ENCODE assay signal across 8 mouse cellular contexts in the genomic region with DNA sequence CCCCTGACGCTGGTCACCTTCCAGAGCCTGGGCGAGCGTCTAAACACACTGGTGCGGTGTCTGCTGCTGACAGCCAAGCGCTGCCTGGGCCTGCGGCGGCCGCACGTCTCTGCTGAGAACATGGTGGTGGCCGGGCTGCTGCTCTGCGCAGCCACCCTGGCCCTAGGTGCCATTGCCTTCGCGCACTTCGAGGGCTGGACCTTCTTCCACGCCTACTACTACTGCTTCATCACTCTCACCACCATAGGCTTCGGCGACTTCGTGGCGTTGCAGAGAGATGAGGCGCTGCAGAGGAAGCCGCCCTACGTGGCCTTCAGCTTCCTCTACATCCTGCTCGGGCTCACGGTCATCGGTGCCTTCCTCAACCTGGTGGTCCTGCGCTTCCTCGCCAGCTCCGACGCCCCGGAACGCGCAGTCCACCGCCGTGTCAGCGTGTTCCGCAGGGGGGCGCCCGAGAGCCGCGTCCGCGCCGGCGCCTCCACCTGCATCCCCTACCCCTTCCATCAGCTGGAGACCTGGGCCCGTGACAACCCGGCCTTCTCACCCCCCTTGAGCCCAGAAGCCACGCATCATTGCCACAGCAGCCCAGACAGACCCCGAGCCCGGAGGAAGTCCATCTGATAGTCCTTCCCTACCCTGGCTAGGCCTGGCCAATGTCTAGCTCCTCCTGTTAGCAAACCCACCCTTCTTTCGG. TPM values are rescaled to one million over a fixed set of nuclear protein-coding genes. Genes with fewer than 3 reads are reported as not detected.
DNase-seq lines count a peak whose midpoint lies in the region; ATAC-seq and TF ChIP-seq lines count a peak whose summit lies in the region.

No protein-coding gene starts in this region.

- H3K27ac ChIP-seq in forebrain, embryonic 16.5 days (ENCODE audit: low read length) = no peak overlapping the region
- no peak overlapping the region for H3K27ac ChIP-seq in intestine, embryonic 16.5 days (ENCODE audit: low read length)
- H3K27ac ChIP-seq in lung, postnatal 0 days (ENCODE audit: low read length) = no peak overlapping the region

- H3K4me3 ChIP-seq in C2C12 (ENCODE audit: insufficient read depth, poor library complexity, severe bottlenecking) = no peak overlapping the region
- H3K4me3 ChIP-seq in forebrain, embryonic 16.5 days (replicated peaks; ENCODE audit: low read length) = 0 out of 2 replicates have a peak overlapping the region, but pooled peaks have one; percentile 7
- H3K4me3 ChIP-seq in intestine, embryonic 16.5 days (ENCODE audit: low read length) = no peak overlapping the region
- H3K4me3 ChIP-seq in lung, postnatal 0 days (ENCODE audit: low read depth, low read length) = no peak overlapping the region

- no peaks in the 10 kb centered on the region for H3K79me2 ChIP-seq in C2C12 (ENCODE audit: control insufficient read depth, insufficient read depth)

- no peaks in the 10 kb centered on the region for H3K9me3 ChIP-seq in forebrain, embryonic 16.5 days (ENCODE audit: control insufficient read depth, low read length)
- no peaks in the 10 kb centered on the region for H3K9me3 ChIP-seq in intestine, embryonic 16.5 days (ENCODE audit: control insufficient read depth, low read length)
- no peaks in the 10 kb centered on the region for H3K9me3 ChIP-seq in lung, postnatal 0 days (ENCODE audit: low read length)

- H3K36me3 ChIP-seq in C2C12 (ENCODE audit: control insufficient read depth, insufficient read depth) = no peaks in the 10 kb centered on the region
- H3K36me3 ChIP-seq in forebrain, embryonic 16.5 days (ENCODE audit: control insufficient read depth, insufficient read depth) = no peaks in the 10 kb centered on the region
- no peaks in the 10 kb centered on the region for H3K36me3 ChIP-seq in intestine, embryonic 16.5 days (ENCODE audit: control insufficient read depth, insufficient read depth, low read length)
- H3K36me3 ChIP-seq in lung, postnatal 0 days (ENCODE audit: insufficient read depth, low read length) = no peaks in the 10 kb centered on the region

- DNase-seq in CD4-positive, CD25-positive, alpha-beta regulatory T cell, adult 2 months (ENCODE audit: low read depth, low spot score) = peak; percentile 27
- DNase-seq in cerebellum, adult 8-10 months = peak; percentile 73
- DNase-seq in lung, postnatal 0 days (ENCODE audit: low spot score) = no peak
- DNase-seq in right cerebral cortex, postnatal 25 days = peak; percentile 67

- H3K4me1 ChIP-seq in forebrain, embryonic 16.5 days (replicated peaks; ENCODE audit: control insufficient read depth, insufficient read depth, low read length) = peaks cover 7% of the 10 kb centered on the region; the same call in 1 of the 2 replicates
- H3K4me1 ChIP-seq in intestine, embryonic 16.5 days (ENCODE audit: control insufficient read depth, insufficient read depth, low read length) = no peaks in the 10 kb centered on the region; the same call in 1 of the 2 replicates
- no peaks in the 10 kb centered on the region for H3K4me1 ChIP-seq in lung, postnatal 0 days (ENCODE audit: insufficient read depth, low read depth, low read length)

- ATAC-seq in CD4-positive, CD25-positive, alpha-beta regulatory T cell, adult 4 months = no peak
- ATAC-seq in forebrain, embryonic 16.5 days = peak; percentile 70
- ATAC-seq in intestine, embryonic 16.5 days = peak; percentile 40; the same call in 1 of the 2 replicates
- no peak for ATAC-seq in lung, postnatal 0 days

- H3K4me2 ChIP-seq in forebrain, embryonic 16.5 days (ENCODE audit: low read length) = peak overlapping the region; percentile 34
- peak overlapping the region; percentile 27; the same call in 1 of the 2 replicates for H3K4me2 ChIP-seq in intestine, embryonic 16.5 days (ENCODE audit: low read depth, low read length)
- H3K4me2 ChIP-seq in lung, postnatal 0 days (replicated peaks; ENCODE audit: low read depth, low read length) = no peak overlapping the region

- H3K9ac ChIP-seq in forebrain, embryonic 16.5 days (replicated peaks; ENCODE audit: low read depth, low read length) = no peak overlapping the region
- no peak overlapping the region for H3K9ac ChIP-seq in intestine, embryonic 16.5 days (ENCODE audit: low read depth, low read length)
- H3K9ac ChIP-seq in lung, postnatal 0 days (replicated peaks; ENCODE audit: low read depth) = no peak overlapping the region

- 15% methylated on average over 50 of the region's 50 CpGs for WGBS in forebrain, embryonic 16.5 days
- WGBS in intestine, embryonic 16.5 days = 12% methylated on average over 50 of the region's 50 CpGs
- WGBS in lung, postnatal 0 days = 10% methylated on average over 48 of the region's 50 CpGs

- H3ac ChIP-seq in C2C12 (ENCODE audit: control insufficient read depth, insufficient read length, low read depth) = no peak overlapping the region

- no peaks in the 10 kb centered on the region for H3K79me3 ChIP-seq in C2C12 (ENCODE audit: low read depth)

- no peak for TF ChIP-seq EP300 in lung, postnatal 0 days (IDR thresholded peaks at IDR 0.05)

- H3K27me3 ChIP-seq in C2C12 (ENCODE audit: control insufficient read depth, insufficient read depth, insufficient read length) = peaks cover 77% of the 10 kb centered on the region
- peaks cover 40% of the 10 kb centered on the region for H3K27me3 ChIP-seq in forebrain, embryonic 16.5 days (replicated peaks; ENCODE audit: control insufficient read depth, insufficient read depth, low read length)
- H3K27me3 ChIP-seq in intestine, embryonic 16.5 days (replicated peaks; ENCODE audit: control insufficient read depth, insufficient read depth, low read length) = peaks cover 41% of the 10 kb centered on the region
- H3K27me3 ChIP-seq in lung, postnatal 0 days (replicated peaks; ENCODE audit: insufficient read depth, low read length) = peaks cover 34% of the 10 kb centered on the region

- TF ChIP-seq CTCF in C2C12 (IDR thresholded peaks at IDR 0.05; ENCODE audit: control insufficient read depth, insufficient read depth, insufficient read length) = peak; percentile 72
- TF ChIP-seq CTCF in lung, postnatal 0 days (IDR thresholded peaks at IDR 0.05) = peak; percentile 79

TF ChIP-seq in C2C12, 6 proteins besides CTCF, POLR2A, EP300 and RAD21:
- TF ChIP-seq MAX (IDR thresholded peaks at IDR 0.05) = no peak
- no peak for TF ChIP-seq USF1 (IDR thresholded peaks at IDR 0.05; ENCODE audit: low read depth)
- no peak for TF ChIP-seq FOSL1 (IDR thresholded peaks at IDR 0.05; ENCODE audit: insufficient read depth, low read length, poor library complexity, severe bottlenecking)
- TF ChIP-seq MYOD1 (IDR thresholded peaks at IDR 0.05; ENCODE audit: control insufficient read depth, insufficient read length, low read depth) = no peak
- TF ChIP-seq CEBPB (IDR thresholded peaks at IDR 0.05; ENCODE audit: low read depth) = no peak
- no peak for TF ChIP-seq MYOG (IDR thresholded peaks at IDR 0.05; ENCODE audit: control insufficient read depth, extremely low read depth, insufficient read length)

RNA-seq across cellular contexts. Expression of a gene that starts 5.0 kb away (rescaled TPM):
- not detected for polyA plus RNA-seq in CD4-positive, CD25-positive, alpha-beta regulatory T cell, adult 4 months (2017; shearing (Covaris generic))
- polyA plus RNA-seq in C2C12 (2012; fragmentation: generic; extraction: Trizol) = not detected
- not detected in 2 replicates for polyA plus RNA-seq in forebrain, embryonic 16.5 days (2015; fragmentation: Nextera tagmentation; extraction: Ambion mirVana)
- not detected in 2 replicates for polyA plus RNA-seq in intestine, embryonic 16.5 days (2015; fragmentation: Nextera tagmentation; extraction: Ambion mirVana)
- polyA plus RNA-seq in lung, postnatal 0 days (2015; fragmentation: Nextera tagmentation; extraction: Ambion mirVana) = not detected in 2 replicates

RNA-seq across cellular contexts. Expression of a gene that starts 37.7 kb away (rescaled TPM):
- polyA plus RNA-seq in CD4-positive, CD25-positive, alpha-beta regulatory T cell, adult 4 months (2017; shearing (Covaris generic)) = not detected
- 0.78 TPM for polyA plus RNA-seq in C2C12 (2012; fragmentation: generic; extraction: Trizol)
- 0.15 and 0.27 TPM in 2 replicates for polyA plus RNA-seq in forebrain, embryonic 16.5 days (2015; fragmentation: Nextera tagmentation; extraction: Ambion mirVana)
- polyA plus RNA-seq in intestine, embryonic 16.5 days (2015; fragmentation: Nextera tagmentation; extraction: Ambion mirVana) = 0.24 and 0.76 TPM in 2 replicates
- 2.4 and 2.7 TPM in 2 replicates for polyA plus RNA-seq in lung, postnatal 0 days (2015; fragmentation: Nextera tagmentation; extraction: Ambion mirVana)

Comparison
In these comparisons a context has a peak if more than half of its experiments do, and no peak if none do; other contexts are left out.
1. ATAC-seq: peak in forebrain, embryonic 16.5 days (single experiment) and intestine, embryonic 16.5 days (single experiment); none in CD4-positive, CD25-positive, alpha-beta regulatory T cell, adult 4 months (single experiment) and lung, postnatal 0 days (single experiment).